Mouse (Mus musculus): ENCODE measurements at regions not wholly inside any gene's neighbourhood (a gene's known extent, or its start where the extent isn't known, plus 50 kb on each side); places are given as distances from the start of the nearest gene placed in this dataset.

GRCm38 (mm10) chr8:39950178-39950896 lies 724.5 kb upstream of the Adam24 start:
- Histone ChIP-seq H3K27me3 (ENCODE audit: control insufficient read depth, insufficient read depth, low read length) (no peaks in the 10 kb centered on the region), H3K4me1 (replicated peaks; ENCODE audit: control insufficient read depth, insufficient read depth, low read length) (no peaks in the 10 kb centered on the region), H3K27ac (ENCODE audit: control insufficient read depth, insufficient read depth, low read length) (no peak overlapping the region), H3K36me3 (ENCODE audit: control insufficient read depth, insufficient read depth, low read length) (no peaks in the 10 kb centered on the region), H3K4me3 (ENCODE audit: control insufficient read depth, insufficient read depth, low read length) (no peak overlapping the region)
- TF ChIP-seq CTCF (IDR thresholded peaks at IDR 0.05; ENCODE audit: borderline replicate concordance, control insufficient read depth, extremely low read depth, insufficient read depth, low read length, poor library complexity) (no peak), POLR2A (IDR thresholded peaks at IDR 0.05; ENCODE audit: control insufficient read depth, extremely low read depth, insufficient read depth, low read length, poor library complexity) (no peak)
- WGBS, result 86% methylated on average over 6 of the region's 6 CpGs
- DNase-seq, result no peak

- Histone ChIP-seq H3K27ac (ENCODE audit: control insufficient read depth, insufficient read depth, low read length) (no peak overlapping the region), H3K36me3 (ENCODE audit: control insufficient read depth, insufficient read depth, low read length) (no peaks in the 10 kb centered on the region), H3K4me3 (ENCODE audit: control insufficient read depth, insufficient read depth, low read length) (no peak overlapping the region), H3K27me3 (ENCODE audit: control insufficient read depth, insufficient read depth, low read length) (no peaks in the 10 kb centered on the region), H3K4me1 (replicated peaks; ENCODE audit: control insufficient read depth, insufficient read depth, low read length) (no peaks in the 10 kb centered on the region)
- no peak for TF ChIP-seq CTCF (IDR thresholded peaks at IDR 0.05; ENCODE audit: borderline replicate concordance, control insufficient read depth, extremely low read depth, insufficient read depth, low read length, poor library complexity)
- TF ChIP-seq POLR2A (IDR thresholded peaks at IDR 0.05; ENCODE audit: control insufficient read depth, extremely low read depth, insufficient read depth, low read length, poor library complexity), result no peak
- DNase-seq, result no peak
- 69% methylated on average over 5 of the region's 5 CpGs for WGBS
Measured at GRCm38 (mm10) chr8:39954497-39954896, 720.4 kb upstream of the Adam24 start.

DNA sequence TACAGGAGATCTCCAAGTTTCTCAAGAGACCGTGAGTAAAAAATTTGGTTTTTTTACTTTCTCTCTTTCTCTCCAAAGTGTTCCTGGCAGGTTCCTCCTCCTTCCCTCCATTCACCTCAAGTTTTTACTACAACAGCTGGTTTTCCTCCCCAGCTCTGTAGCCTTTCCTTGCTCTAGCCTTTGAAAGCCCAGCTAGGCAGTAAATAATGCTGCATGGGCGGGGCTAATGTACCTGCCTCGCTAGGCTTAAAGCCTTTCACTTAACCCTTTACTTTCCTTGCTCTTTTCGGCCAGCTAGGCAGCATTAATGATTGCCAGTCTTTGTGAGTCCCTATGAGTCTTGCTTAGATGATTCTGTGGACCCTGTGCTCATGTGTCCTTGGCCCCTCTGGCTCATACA lies 720.0 kb upstream of the Adam24 start:
- DNase-seq, result no peak
- H3K27me3 ChIP-seq (ENCODE audit: control insufficient read depth, insufficient read depth, low read length), result no peaks in the 10 kb centered on the region
- no peak overlapping the region for H3K4me3 ChIP-seq (ENCODE audit: control insufficient read depth, insufficient read depth, low read length)
- H3K36me3 ChIP-seq (ENCODE audit: control insufficient read depth, insufficient read depth, low read length), result no peaks in the 10 kb centered on the region
- WGBS, result 52% methylated on average over 4 of the region's 4 CpGs
- H3K4me1 ChIP-seq (replicated peaks; ENCODE audit: control insufficient read depth, insufficient read depth, low read length), result no peaks in the 10 kb centered on the region
- no peak overlapping the region for H3K27ac ChIP-seq (ENCODE audit: control insufficient read depth, insufficient read depth, low read length)
- TF ChIP-seq CTCF (IDR thresholded peaks at IDR 0.05; ENCODE audit: borderline replicate concordance, control insufficient read depth, extremely low read depth, insufficient read depth, low read length, poor library complexity), result no peak
- TF ChIP-seq POLR2A (IDR thresholded peaks at IDR 0.05; ENCODE audit: control insufficient read depth, extremely low read depth, insufficient read depth, low read length, poor library complexity), result no peak

GRCm38 (mm10) chr8:40005207-40005837 lies 669.6 kb upstream of the Adam24 start:
- Histone ChIP-seq H3K36me3 (ENCODE audit: control insufficient read depth, insufficient read depth, low read length) (no peaks in the 10 kb centered on the region), H3K27ac (ENCODE audit: control insufficient read depth, insufficient read depth, low read length) (no peak overlapping the region), H3K27me3 (ENCODE audit: control insufficient read depth, insufficient read depth, low read length) (no peaks in the 10 kb centered on the region), H3K4me3 (ENCODE audit: control insufficient read depth, insufficient read depth, low read length) (no peak overlapping the region), H3K4me1 (replicated peaks; ENCODE audit: control insufficient read depth, insufficient read depth, low read length) (no peaks in the 10 kb centered on the region)
- DNase-seq, result no peak
- no peak for TF ChIP-seq CTCF (IDR thresholded peaks at IDR 0.05; ENCODE audit: borderline replicate concordance, control insufficient read depth, extremely low read depth, insufficient read depth, low read length, poor library complexity)
- WGBS, result 87% methylated on average over 1 of the region's 1 CpGs

DNA sequence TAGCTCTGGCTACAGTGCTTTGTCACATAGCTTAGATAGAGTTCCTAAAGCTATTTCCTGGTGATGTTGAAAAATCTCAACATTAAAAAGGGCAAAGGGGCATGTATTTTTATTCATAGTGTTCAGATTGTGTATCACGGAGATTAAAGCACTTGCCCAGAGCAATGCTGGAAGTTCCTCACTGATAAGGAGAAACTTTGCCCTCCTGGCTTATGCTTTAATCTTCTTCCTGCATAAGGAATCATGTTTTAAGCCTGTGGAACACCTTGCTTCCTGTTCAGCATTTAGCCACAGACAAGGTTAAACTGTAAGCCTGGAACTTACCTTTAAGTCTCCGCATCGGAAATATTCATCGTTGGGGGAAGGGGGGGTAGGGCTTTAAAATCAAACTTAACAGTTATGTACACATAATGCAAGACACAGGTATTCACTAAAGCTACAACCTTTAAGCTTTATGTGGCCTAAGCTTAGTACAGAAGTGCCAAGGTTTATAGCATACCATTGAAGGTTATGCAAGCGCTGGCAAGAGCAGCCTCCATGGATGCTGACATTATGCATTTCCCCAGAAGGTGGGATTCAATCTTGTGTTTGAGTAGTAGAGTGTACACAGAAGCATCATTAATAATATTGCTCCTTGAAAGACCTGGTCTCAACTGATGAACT lies 655.5 kb upstream of the Adam24 start:
- Histone ChIP-seq H3K4me1 (replicated peaks; ENCODE audit: control insufficient read depth, insufficient read depth, low read length) (no peaks in the 10 kb centered on the region), H3K27ac (ENCODE audit: control insufficient read depth, insufficient read depth, low read length) (no peak overlapping the region), H3K36me3 (ENCODE audit: control insufficient read depth, insufficient read depth, low read length) (no peaks in the 10 kb centered on the region), H3K27me3 (ENCODE audit: control insufficient read depth, insufficient read depth, low read length) (no peaks in the 10 kb centered on the region), H3K4me3 (ENCODE audit: control insufficient read depth, insufficient read depth, low read length) (no peak overlapping the region)
- 79% methylated on average over 5 of the region's 5 CpGs for WGBS
- TF ChIP-seq CTCF (IDR thresholded peaks at IDR 0.05; ENCODE audit: borderline replicate concordance, control insufficient read depth, extremely low read depth, insufficient read depth, low read length, poor library complexity), result no peak
- no peak for TF ChIP-seq POLR2A (IDR thresholded peaks at IDR 0.05; ENCODE audit: control insufficient read depth, extremely low read depth, insufficient read depth, low read length, poor library complexity)
- DNase-seq, result no peak

DNA sequence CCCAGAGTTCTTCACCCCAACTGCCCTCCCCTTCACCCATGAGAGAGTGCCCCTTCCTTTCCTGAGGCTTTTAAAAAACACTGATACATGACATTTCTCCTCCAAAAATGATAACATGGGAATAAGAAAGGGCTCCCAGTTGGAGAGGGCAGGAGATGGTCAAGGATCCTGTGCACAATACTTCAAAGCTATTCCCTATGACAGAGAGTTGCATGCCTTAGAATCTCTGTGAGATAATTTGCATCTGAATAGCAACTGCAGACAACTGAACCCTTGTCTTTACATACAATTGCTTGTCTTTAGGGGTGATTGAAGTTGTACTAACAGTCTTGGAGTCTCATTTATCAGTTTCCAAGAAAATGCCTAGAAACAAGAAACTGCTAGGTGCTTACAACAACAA lies 610.7 kb upstream of the Adam24 start:
- Histone ChIP-seq H3K4me3 (ENCODE audit: control insufficient read depth, insufficient read depth, low read length) (no peak overlapping the region), H3K27me3 (ENCODE audit: control insufficient read depth, insufficient read depth, low read length) (no peaks in the 10 kb centered on the region), H3K27ac (ENCODE audit: control insufficient read depth, insufficient read depth, low read length) (no peak overlapping the region), H3K36me3 (ENCODE audit: control insufficient read depth, insufficient read depth, low read length) (no peaks in the 10 kb centered on the region), H3K4me1 (replicated peaks; ENCODE audit: control insufficient read depth, insufficient read depth, low read length) (no peaks in the 10 kb centered on the region)
- TF ChIP-seq POLR2A (IDR thresholded peaks at IDR 0.05; ENCODE audit: control insufficient read depth, extremely low read depth, insufficient read depth, low read length, poor library complexity) (no peak), CTCF (IDR thresholded peaks at IDR 0.05; ENCODE audit: borderline replicate concordance, control insufficient read depth, extremely low read depth, insufficient read depth, low read length, poor library complexity) (no peak)
- DNase-seq, result no peak

Data from thymus, adult 2 months (tissue).